Mouse (Mus musculus) forebrain, postnatal 0 days (tissue): ENCODE measurements around the gene Slc22a14. TPM values are rescaled to one million over a fixed set of nuclear protein-coding genes. Genes with fewer than 3 reads are reported as not detected.

Experiments
- ATAC-seq: fragments of 200-750 bp; cut with Nextera tagmentation; 2 replicates; pipeline ENCODE4 v1.8.0; 2017; ENCODE audit warnings: mild to moderate bottlenecking, moderate library complexity
- DNase-seq: peaks from one replicate; pipeline ENCODE4 v3.0.0-alpha.2; 2015
- H3K27ac ChIP-seq: fragments of 300-500 bp; sonication (generic); 2 replicates; pipeline ENCODE4 v1.5.1; 2014; ENCODE audit warnings: low read depth, mild to moderate bottlenecking, antibody characterized with exemption, low read length, moderate library complexity, mixed read lengths
- H3K27me3 ChIP-seq: fragments of 300-500 bp; sonication (generic); 2 replicates; pipeline ENCODE4 v1.6.1; 2014; ENCODE audit warnings: mild to moderate bottlenecking, low read length, mixed read lengths; ENCODE audit not compliant: insufficient read depth
- H3K36me3 ChIP-seq: fragments of 300-500 bp; sonication (generic); 2 replicates; pipeline ENCODE4 v1.6.1; 2014; ENCODE audit warnings: mild to moderate bottlenecking, moderate library complexity; ENCODE audit not compliant: insufficient read depth
- H3K4me1 ChIP-seq: fragments of 300-500 bp; sonication (generic); 2 replicates; pipeline ENCODE4 v1.6.1; 2014; ENCODE audit warnings: antibody characterized with exemption; ENCODE audit not compliant: insufficient read depth
- H3K4me2 ChIP-seq: fragments of 300-500 bp; sonication (generic); 2 replicates; pipeline ENCODE4 v1.6.1; 2014; ENCODE audit warnings: low read depth, mild to moderate bottlenecking, moderate library complexity
- H3K4me3 ChIP-seq: fragments of 300-500 bp; sonication (generic); 2 replicates; pipeline ENCODE4 v1.5.1; 2014; ENCODE audit warnings: low read depth, low read length, mixed read lengths
- H3K9ac ChIP-seq: fragments of 300-500 bp; sonication (generic); 2 replicates; pipeline ENCODE4 v1.6.1; 2014; ENCODE audit warnings: mild to moderate bottlenecking
- H3K9me3 ChIP-seq: fragments of 300-500 bp; sonication (generic); 2 replicates; pipeline ENCODE4 v1.6.1; 2016; ENCODE audit warnings: low read length
- CTCF ChIP-seq: sonication (generic); IDR thresholded peaks from 2 replicates; pipeline ENCODE4 v1.5.1; 2016; ENCODE audit warnings: antibody characterized with exemption, control low read depth, low read depth
- WGBS: fragments of 180-500 bp; shearing (Covaris S2); extraction: QIAGEN DNeasy Blood & Tissue Kit; methylation state at CpG from one replicate; pipeline ENCODE4 v1.1.7; 2014; 5-methylcytosine and 5-hydroxymethylcytosine counted together
- polyA plus RNA-seq: library from polyadenylated mRNA; unstranded; fragments of >200 nt; fragmentation: Nextera tagmentation; extraction: Ambion mirVana; gene quantifications from 2 replicates; pipeline ENCODE4 v1.2.1, GENCODE M21; 2015
- total RNA-seq: library from RNA; depleted of rRNA; stranded (reverse); fragments of >200 nt; gene quantifications from 2 replicates; pipeline ENCODE4 v1.2.3, GENCODE M21; 2014

Gene Slc22a14
- total and polyA plus RNA-seq, 2 experiments from 2014 or later: not detected

- Histone ChIP-seq H3K4me3 (no peak overlapping the region), H3K36me3 (no peaks in the 10 kb centered on the region), H3K4me1 (no peaks in the 10 kb centered on the region), H3K4me2 (no peak overlapping the region), H3K27ac (no peak overlapping the region), H3K9ac (no peak overlapping the region), H3K9me3 (no peaks in the 10 kb centered on the region), H3K27me3 (no peaks in the 10 kb centered on the region)
- no peak for ATAC-seq
- 87% methylated on average over 11 of the region's 11 CpGs for WGBS
- no peak for TF ChIP-seq CTCF
- DNase-seq: no peak
Observed at GRCm38 (mm10) chr9:119179292-119179691, 186.1 kb downstream of the Slc22a14 start.

DNA sequence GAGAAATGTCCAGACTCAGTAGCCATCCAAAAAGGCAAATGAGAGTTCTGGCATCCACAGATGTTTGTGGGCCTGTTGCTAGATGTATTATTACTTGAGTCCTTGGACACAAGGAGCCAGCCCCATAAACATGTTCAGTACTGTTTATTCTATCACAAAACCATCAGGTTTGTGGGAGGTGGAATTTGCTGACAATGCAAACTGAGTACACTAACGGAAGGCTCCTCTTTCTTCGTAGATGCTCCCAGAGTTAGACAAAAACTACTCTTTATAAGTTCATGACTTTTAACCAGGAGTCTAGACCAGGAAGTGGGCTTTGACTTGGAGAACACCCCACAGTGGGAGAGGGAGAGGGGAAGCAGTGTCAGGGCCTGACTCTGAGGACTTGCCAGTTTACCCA lies 197.7 kb downstream of the Slc22a14 start:
- Histone ChIP-seq H3K9me3 (no peaks in the 10 kb centered on the region), H3K4me1 (no peaks in the 10 kb centered on the region), H3K9ac (no peak overlapping the region), H3K27ac (no peak overlapping the region), H3K4me3 (no peak overlapping the region), H3K4me2 (no peak overlapping the region), H3K36me3 (no peaks in the 10 kb centered on the region), H3K27me3 (no peaks in the 10 kb centered on the region)
- DNase-seq (no peak), ATAC-seq (no peak)
- TF ChIP-seq CTCF: no peak
- WGBS: 97% methylated on average over 2 of the region's 2 CpGs

DNA sequence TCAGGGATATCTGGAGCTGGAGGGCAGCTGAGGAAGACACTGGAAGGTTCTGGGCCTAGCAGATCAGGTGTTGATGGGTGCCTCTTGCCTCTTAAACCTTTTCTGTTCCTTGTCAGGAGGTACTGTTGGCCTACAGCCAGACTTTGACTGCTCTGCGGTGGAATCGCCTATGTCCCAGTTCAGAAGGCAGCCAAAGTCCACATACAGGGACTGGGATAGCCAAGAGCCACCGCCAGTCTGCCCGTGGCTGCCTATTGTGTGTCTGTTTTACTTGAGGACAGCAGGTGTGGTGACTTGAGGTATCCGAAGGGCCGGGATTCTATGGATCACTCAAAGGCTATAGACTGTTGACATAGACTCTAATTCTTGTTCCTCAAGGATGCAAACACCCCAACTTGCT lies 199.8 kb downstream of the Slc22a14 start:
- Histone ChIP-seq H3K4me1 (no peaks in the 10 kb centered on the region), H3K27ac (no peak overlapping the region), H3K4me3 (no peak overlapping the region), H3K9me3 (no peaks in the 10 kb centered on the region), H3K36me3 (no peaks in the 10 kb centered on the region), H3K4me2 (no peak overlapping the region), H3K27me3 (no peaks in the 10 kb centered on the region), H3K9ac (no peak overlapping the region)
- no peak for ATAC-seq
- TF ChIP-seq CTCF: no peak
- WGBS: 91% methylated on average over 6 of the region's 6 CpGs
- DNase-seq: no peak

- ATAC-seq (no peak), DNase-seq (no peak)
- Histone ChIP-seq H3K9me3 (no peaks in the 10 kb centered on the region), H3K4me3 (no peak overlapping the region), H3K36me3 (no peaks in the 10 kb centered on the region), H3K9ac (no peak overlapping the region), H3K4me1 (no peaks in the 10 kb centered on the region), H3K4me2 (no peak overlapping the region), H3K27ac (no peak overlapping the region), H3K27me3 (no peaks in the 10 kb centered on the region)
- WGBS: 86% methylated on average over 7 of the region's 7 CpGs
- no peak for TF ChIP-seq CTCF
Observed at GRCm38 (mm10) chr9:119164743-119165142, 200.6 kb downstream of the Slc22a14 start.

DNA sequence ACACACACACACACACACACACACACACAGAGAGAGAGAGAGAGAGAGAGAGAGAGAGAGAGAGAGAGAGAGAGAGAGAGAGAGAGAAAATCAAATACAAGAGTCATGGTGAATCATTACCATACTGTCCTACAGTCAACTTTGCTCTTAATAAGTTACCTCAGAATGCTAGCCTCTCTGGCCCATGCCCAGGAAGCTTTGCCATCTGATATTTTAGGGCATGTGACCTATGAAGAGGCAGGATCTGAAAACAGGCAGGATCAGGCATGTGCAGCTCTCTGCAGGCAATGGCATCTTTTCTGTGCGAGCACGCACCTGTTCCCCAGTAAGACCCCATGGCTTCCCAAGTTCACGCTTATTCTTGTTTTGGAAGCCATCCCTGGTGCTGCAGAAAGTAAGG lies 204.7 kb downstream of the Slc22a14 start:
- WGBS: 90% methylated on average over 3 of the region's 3 CpGs
- TF ChIP-seq CTCF: no peak
- Histone ChIP-seq H3K27ac (no peak overlapping the region), H3K27me3 (peaks cover 5% of the 10 kb centered on the region; the same call in 1 of the 2 replicates), H3K36me3 (no peaks in the 10 kb centered on the region), H3K4me1 (no peaks in the 10 kb centered on the region), H3K9ac (no peak overlapping the region), H3K4me2 (no peak overlapping the region), H3K4me3 (no peak overlapping the region), H3K9me3 (no peaks in the 10 kb centered on the region)
- DNase-seq (no peak), ATAC-seq (no peak)

- Histone ChIP-seq H3K4me3 (no peak within 1 kb of the TSS), H3K9me3 (no peaks in the 10 kb centered on the region), H3K36me3 (no peaks in the 10 kb centered on the region), H3K27ac (no peak within 1 kb of the TSS), H3K4me1 (no peaks in the 10 kb centered on the region), H3K27me3 (peaks cover 8% of the 10 kb centered on the region; the same call in 1 of the 2 replicates), H3K4me2 (no peak within 1 kb of the TSS), H3K9ac (no peak within 1 kb of the TSS)
- DNase-seq (no peak), ATAC-seq (no peak)
- 60% methylated on average over 4 of the region's 4 CpGs for WGBS
- no peak for TF ChIP-seq CTCF
Observed at GRCm38 (mm10) chr9:119158861-119159260, 206.5 kb downstream of the Slc22a14 start, which contains the start of gene Gm47289. Gene Gm47289, plus strand, starts transcription at chr9:119159161.

DNA sequence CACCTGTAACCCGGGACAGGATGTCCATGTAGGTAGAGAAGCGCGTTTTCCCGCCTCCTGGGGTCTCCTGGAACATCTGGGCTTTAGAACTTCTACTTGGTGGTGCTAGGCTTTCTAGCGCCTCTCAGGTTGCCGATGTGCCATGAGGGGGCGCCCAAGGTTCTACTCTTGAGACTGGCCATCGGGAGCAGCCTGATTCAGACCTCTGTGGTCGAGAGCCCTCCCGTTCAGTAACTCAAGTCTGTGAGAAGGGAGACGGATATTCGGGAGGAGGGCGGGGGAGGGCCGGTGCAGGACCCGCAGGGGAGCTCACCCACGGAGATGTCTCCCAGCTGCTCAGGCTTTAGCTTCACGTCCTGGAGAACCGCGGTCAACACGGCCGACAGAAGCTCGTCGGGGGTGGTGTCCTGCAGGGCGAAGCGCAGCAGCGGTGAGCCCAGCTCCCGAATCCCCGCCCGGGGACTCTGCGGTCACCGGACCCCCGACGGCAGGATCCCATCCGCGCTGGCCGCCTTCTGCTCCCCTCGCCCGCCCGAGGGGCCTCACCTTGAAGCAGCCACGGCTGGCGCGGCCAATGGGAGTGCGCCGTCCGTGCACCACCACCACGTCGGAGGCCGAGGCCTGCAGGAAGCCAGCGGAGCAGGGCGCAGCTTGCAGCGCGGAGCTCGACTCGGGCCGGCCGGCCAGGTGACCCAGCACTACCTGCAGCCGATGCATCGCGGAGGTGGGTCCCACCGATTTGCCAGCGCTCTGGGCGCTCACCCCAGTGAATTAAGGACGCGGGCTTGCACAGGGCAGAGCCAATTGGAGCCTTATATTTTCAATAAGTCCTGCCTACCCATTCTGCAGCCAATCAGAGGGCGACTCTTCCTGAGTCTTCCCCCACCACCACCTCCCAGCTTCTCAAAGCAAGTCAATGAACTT lies 208.8 kb downstream of the Slc22a14 start, which contains the start of gene Acaa1b:
Gene Acaa1b, minus strand, starts transcription at position 816 of the 924 bp plus-strand sequence.
- peaks cover 8% of the 10 kb centered on the region; the same call in 1 of the 2 replicates for H3K27me3 ChIP-seq
- DNase-seq (peak; percentile 72), ATAC-seq (peak; percentile 95)
- no peaks in the 10 kb centered on the region for H3K9me3 ChIP-seq
- no peaks in the 10 kb centered on the region for H3K4me1 ChIP-seq
- peak within 1 kb of the TSS; percentile 28 for H3K9ac ChIP-seq
- peak; percentile 71 for TF ChIP-seq CTCF
- peak within 1 kb of the TSS; percentile 38 for H3K4me3 ChIP-seq
- H3K27ac ChIP-seq: no peak within 1 kb of the TSS
- H3K36me3 ChIP-seq: no peaks in the 10 kb centered on the region
- peak within 1 kb of the TSS; percentile 57 for H3K4me2 ChIP-seq
- WGBS: 4% methylated on average over 64 of the region's 65 CpGs
